Mouse (Mus musculus): ENCODE measurements around the gene Lman1l. TPM values are rescaled to one million over a fixed set of nuclear protein-coding genes. Genes with fewer than 3 reads are reported as not detected.

Lman1l gene
- total RNA-seq, 1 experiment from 2014 or later = not detected

GRCm38 (mm10) chr9:57597929-57598382 lies 22.6 kb downstream of the Lman1l start:
- no peak for ATAC-seq (replicated peaks; ENCODE audit: insufficient number of reproducible peaks, low FRiP score, low TSS enrichment, poor library complexity, severe bottlenecking)

GRCm38 (mm10) chr9:57597265-57597664 lies 23.3 kb downstream of the Lman1l start:
- ATAC-seq (replicated peaks; ENCODE audit: insufficient number of reproducible peaks, low FRiP score, low TSS enrichment, poor library complexity, severe bottlenecking) = no peak

- no peak for ATAC-seq (replicated peaks; ENCODE audit: insufficient number of reproducible peaks, low FRiP score, low TSS enrichment, poor library complexity, severe bottlenecking)
These were observed 26.4 kb downstream of the Lman1l start for GRCm38 (mm10) chr9:57594174-57594509.

- ATAC-seq (replicated peaks; ENCODE audit: insufficient number of reproducible peaks, low FRiP score, low TSS enrichment, poor library complexity, severe bottlenecking) = no peak
These were observed 27.0 kb downstream of the Lman1l start for GRCm38 (mm10) chr9:57593454-57594173.

- no peak for ATAC-seq (replicated peaks; ENCODE audit: insufficient number of reproducible peaks, low FRiP score, low TSS enrichment, poor library complexity, severe bottlenecking)
These were observed 29.8 kb downstream of the Lman1l start for GRCm38 (mm10) chr9:57590726-57591125.

GRCm38 (mm10) chr9:57589224-57590126 lies 31.1 kb downstream of the Lman1l start, which contains the start of gene Ulk3:
Ulk3 (plus strand) TSS chr9:57589452.
- peak; percentile 59 for ATAC-seq (replicated peaks; ENCODE audit: insufficient number of reproducible peaks, low FRiP score, low TSS enrichment, poor library complexity, severe bottlenecking)

GRCm38 (mm10) chr9:57584991-57585390 lies 35.6 kb downstream of the Lman1l start:
- no peak for ATAC-seq (replicated peaks; ENCODE audit: insufficient number of reproducible peaks, low FRiP score, low TSS enrichment, poor library complexity, severe bottlenecking)

GRCm38 (mm10) chr9:57577144-57577849 lies 43.3 kb downstream of the Lman1l start:
- 0 out of 2 replicates have a peak, but pooled peaks have one; percentile 18 for ATAC-seq (replicated peaks; ENCODE audit: insufficient number of reproducible peaks, low FRiP score, low TSS enrichment, poor library complexity, severe bottlenecking)

- no peak for ATAC-seq (replicated peaks; ENCODE audit: insufficient number of reproducible peaks, low FRiP score, low TSS enrichment, poor library complexity, severe bottlenecking)
These were observed 45.0 kb downstream of the Lman1l start for GRCm38 (mm10) chr9:57575577-57575976.

- ATAC-seq (replicated peaks; ENCODE audit: insufficient number of reproducible peaks, low FRiP score, low TSS enrichment, poor library complexity, severe bottlenecking) = no peak
These were observed 46.2 kb downstream of the Lman1l start for GRCm38 (mm10) chr9:57574397-57574796.

- no peak for ATAC-seq (replicated peaks; ENCODE audit: insufficient number of reproducible peaks, low FRiP score, low TSS enrichment, poor library complexity, severe bottlenecking)
These were observed 52.1 kb downstream of the Lman1l start for GRCm38 (mm10) chr9:57568500-57568899.

GRCm38 (mm10) chr9:57566846-57567245 lies 53.7 kb downstream of the Lman1l start:
- ATAC-seq (replicated peaks; ENCODE audit: insufficient number of reproducible peaks, low FRiP score, low TSS enrichment, poor library complexity, severe bottlenecking) = no peak

GRCm38 (mm10) chr9:57565741-57566221 lies 54.8 kb downstream of the Lman1l start:
- peak; percentile 44 for ATAC-seq (replicated peaks; ENCODE audit: insufficient number of reproducible peaks, low FRiP score, low TSS enrichment, poor library complexity, severe bottlenecking)

- no peak for ATAC-seq (replicated peaks; ENCODE audit: insufficient number of reproducible peaks, low FRiP score, low TSS enrichment, poor library complexity, severe bottlenecking)
These were observed 56.0 kb downstream of the Lman1l start for GRCm38 (mm10) chr9:57564609-57565008.

- no peak for ATAC-seq (replicated peaks; ENCODE audit: insufficient number of reproducible peaks, low FRiP score, low TSS enrichment, poor library complexity, severe bottlenecking)
These were observed 57.6 kb downstream of the Lman1l start for GRCm38 (mm10) chr9:57562896-57563372.

- peak; percentile 15; the same call in 1 of the 2 replicates for ATAC-seq (replicated peaks; ENCODE audit: insufficient number of reproducible peaks, low FRiP score, low TSS enrichment, poor library complexity, severe bottlenecking)
These were observed 58.9 kb downstream of the Lman1l start for GRCm38 (mm10) chr9:57561711-57562099.

- ATAC-seq (replicated peaks; ENCODE audit: insufficient number of reproducible peaks, low FRiP score, low TSS enrichment, poor library complexity, severe bottlenecking) = peak; percentile 89
These were observed 59.5 kb downstream of the Lman1l start, which contains the start of gene Scamp2 for GRCm38 (mm10) chr9:57560861-57561710. Scamp2 (plus strand) TSS chr9:57560943.

GRCm38 (mm10) chr9:57560263-57560662 lies 60.3 kb downstream of the Lman1l start:
- no peak for ATAC-seq (replicated peaks; ENCODE audit: insufficient number of reproducible peaks, low FRiP score, low TSS enrichment, poor library complexity, severe bottlenecking)
